Mouse (Mus musculus) leukemia stem cell, adult 10-12 weeks (primary cell): Measurements from ENCODE around the gene Gm49354. TPM values are rescaled to one million over a fixed set of nuclear protein-coding genes. Genes with fewer than 3 reads are reported as not detected.

Experiments used
- polyA plus RNA-seq: library from polyadenylated mRNA; stranded (reverse); fragments of >175 nt; gene quantifications from 2 replicates; pipeline ENCODE4 v1.2.3, GENCODE M21; 2012; ENCODE audit warnings: low replicate concordance

Gm49354 gene
- 11.8 TPM in 1 of 2 replicates, not detected in the other for polyA plus RNA-seq

GRCm38 (mm10) chr13:59782145-59782544 is at the start of gene Gm49354:
Gm49354 (minus strand) TSS chr13:59782245.

GRCm38 (mm10) chr13:59822507-59823462 is 40.7 kb upstream of the Gm49354 start, which contains the start of gene Tut7:
Tut7 (minus strand) TSS chr13:59823147.

GRCm38 (mm10) chr13:59769296-59770163 is 12.5 kb downstream of the Gm49354 start, which contains the start of gene Isca1:
Isca1 (minus strand) TSS chr13:59769810.

GRCm38 (mm10) chr13:59746711-59747110 is 35.3 kb downstream of the Gm49354 start, which contains the start of gene 1700014D04Rik:
1700014D04Rik (minus strand) TSS chr13:59746752.

GRCm38 (mm10) chr13:59731652-59732051 is 50.4 kb downstream of the Gm49354 start, which contains the start of gene Spata31d1d:
Spata31d1d (minus strand) TSS chr13:59731752.

GRCm38 (mm10) chr13:59711984-59712383 is 70.1 kb downstream of the Gm49354 start, which contains the start of gene Spata31d1b:
Spata31d1b (plus strand) TSS chr13:59712284.

GRCm38 (mm10) chr13:59710230-59710629 is 71.8 kb downstream of the Gm49354 start, which contains the start of gene Spata31d1a:
Spata31d1a (minus strand) TSS chr13:59710330.

Other genes starting within 250 kb of the Gm49354 start
- 3.4 and 4.0 TPM in 2 replicates for gene Agtpbp1, start 197.0 kb downstream of the Gm49354 start, polyA plus RNA-seq
- gene Naa35, start 197.0 kb downstream of the Gm49354 start, polyA plus RNA-seq, result 3.2 and 9.2 TPM in 2 replicates
- 7.7 and 10.0 TPM in 2 replicates for gene Golm1, start 106.4 kb downstream of the Gm49354 start, polyA plus RNA-seq
- gene 4921517D22Rik, start 88.1 kb downstream of the Gm49354 start, polyA plus RNA-seq, result not detected in 2 replicates
- gene Spata31d1a, start 71.9 kb downstream of the Gm49354 start, polyA plus RNA-seq, result not detected in 2 replicates
- gene Spata31d1b, start 70.0 kb downstream of the Gm49354 start, polyA plus RNA-seq, result not detected in 2 replicates
- gene Spata31d1d, start 50.5 kb downstream of the Gm49354 start, polyA plus RNA-seq, result 0.10 and 0.11 TPM in 2 replicates
- gene 1700014D04Rik, start 35.5 kb downstream of the Gm49354 start, polyA plus RNA-seq, result 0.05 TPM in 1 of 2 replicates, not detected in the other
- gene Isca1, start 12.4 kb downstream of the Gm49354 start, polyA plus RNA-seq, result 122 and 135 TPM in 2 replicates
- gene Tut7, start 40.9 kb upstream of the Gm49354 start, polyA plus RNA-seq, result 37.5 and 56.9 TPM in 2 replicates